Mouse (Mus musculus) kidney, adult 2 months (tissue): ENCODE measurements at regions not wholly inside any gene's neighbourhood (a gene's known extent, or its start where the extent isn't known, plus 50 kb on each side); places are given as distances from the start of the nearest gene placed in this dataset.

Experiments
- DNase-seq: peaks from one replicate; pipeline ENCODE4 v3.0.0; 2021
- H3K27ac ChIP-seq: fragments of 200-500 bp; 2 replicates; pipeline ENCODE4 v1.5.1; 2012; ENCODE audit warnings: low read depth, low read length, control low read depth, inconsistent platforms; ENCODE audit not compliant: insufficient read depth
- H3K27me3 ChIP-seq: fragments of 200-500 bp; replicated peaks from 2 replicates; pipeline ENCODE4 v1.6.1; 2012; ENCODE audit warnings: mild to moderate bottlenecking, moderate library complexity, low read length, inconsistent platforms; ENCODE audit not compliant: control insufficient read depth, insufficient read depth
- H3K36me3 ChIP-seq: fragments of 200-500 bp; 2 replicates; pipeline ENCODE4 v1.6.1; 2012; ENCODE audit warnings: mild to moderate bottlenecking, moderate library complexity, low read length, inconsistent platforms; ENCODE audit not compliant: control insufficient read depth, insufficient read depth
- H3K4me1 ChIP-seq: fragments of 200-500 bp; 2 replicates; pipeline ENCODE4 v1.6.1; 2011; ENCODE audit warnings: low read length; ENCODE audit not compliant: control insufficient read depth, insufficient read depth
- H3K4me3 ChIP-seq: fragments of 200-500 bp; 2 replicates; pipeline ENCODE4 v1.5.1; 2011; ENCODE audit warnings: mild to moderate bottlenecking, low read depth, low read length, control low read depth; ENCODE audit not compliant: insufficient read depth
- CTCF ChIP-seq: fragments of 200-500 bp; conservative IDR thresholded peaks from 2 replicates; pipeline ENCODE4 v1.5.1; 2011; ENCODE audit warnings: low read depth, mild to moderate bottlenecking, control low read depth, low read length, moderate library complexity, mixed read lengths; ENCODE audit not compliant: insufficient read depth, insufficient read length
- POLR2A ChIP-seq: fragments of 200-500 bp; IDR thresholded peaks from one replicate; pipeline ENCODE4 v1.6.1; 2011; ENCODE audit warnings: low read depth, low read length, control low read depth
- WGBS: fragments of 180-500 bp; shearing (Covaris S2); methylation state at CpG from one replicate; pipeline ENCODE4 v1.1.7; 2018; 5-methylcytosine and 5-hydroxymethylcytosine counted together

- Histone ChIP-seq H3K27ac (no peak overlapping the region), H3K4me3 (no peak overlapping the region), H3K36me3 (no peaks in the 10 kb centered on the region), H3K4me1 (no peaks in the 10 kb centered on the region), H3K27me3 (no peaks in the 10 kb centered on the region)
- TF ChIP-seq POLR2A (no peak), CTCF (no peak)
- DNase-seq: no peak
- WGBS: 55% methylated on average over 4 of the region's 4 CpGs
These were observed 1008.7 kb downstream of the Adgrl2 start for GRCm38 (mm10) chr3:147981621-147982020.

DNA sequence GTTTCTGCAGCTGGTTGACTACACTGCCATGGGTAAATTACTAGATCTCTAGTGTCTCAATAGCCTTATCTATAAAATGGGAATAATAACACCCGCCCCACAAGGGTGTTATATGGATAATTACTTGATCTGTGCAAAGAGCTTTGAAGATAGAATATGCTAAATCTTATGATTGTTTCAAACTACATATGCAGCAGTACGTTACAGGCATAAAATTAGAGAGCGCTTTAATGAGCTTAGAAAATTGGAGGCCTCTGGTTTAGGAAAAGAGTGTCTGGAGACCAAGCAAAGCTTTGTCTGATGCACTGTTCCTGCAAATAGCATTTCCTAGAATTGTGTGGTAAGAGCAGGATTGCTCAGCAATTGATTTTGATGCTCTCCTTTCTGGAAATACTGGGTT, 1013.8 kb downstream of the Adgrl2 start:
- H3K27ac ChIP-seq: no peak overlapping the region
- over 99% methylated on average over 3 of the region's 3 CpGs for WGBS
- TF ChIP-seq CTCF: no peak
- TF ChIP-seq POLR2A: no peak

DNA sequence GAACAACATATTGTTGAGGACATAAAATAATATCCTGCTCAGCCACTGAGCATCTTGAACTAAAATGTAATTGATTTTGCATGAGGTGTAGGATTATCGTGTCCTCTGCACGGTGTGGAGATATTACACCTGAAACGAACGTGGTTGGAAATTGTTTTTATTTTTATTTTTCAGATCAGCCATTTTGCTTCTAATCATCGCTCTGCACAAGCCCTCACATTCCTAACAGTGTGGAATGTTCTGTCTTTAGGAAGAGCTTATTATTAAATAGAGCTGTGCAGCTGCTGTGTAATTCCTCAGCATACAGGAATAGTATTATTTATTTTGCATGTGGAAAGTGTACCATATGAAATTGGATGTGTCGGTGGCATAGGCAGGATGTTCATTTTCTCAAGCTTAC, 1014.3 kb downstream of the Adgrl2 start:
- Histone ChIP-seq H3K4me3 (no peak overlapping the region), H3K36me3 (no peaks in the 10 kb centered on the region), H3K27me3 (no peaks in the 10 kb centered on the region; the same call in 1 of the 2 replicates), H3K4me1 (no peaks in the 10 kb centered on the region), H3K27ac (no peak overlapping the region)
- WGBS: 79% methylated on average over 6 of the region's 6 CpGs
- DNase-seq: no peak
- no peak for TF ChIP-seq POLR2A
- no peak for TF ChIP-seq CTCF

More for the DNA sequence above, 1013.8 kb downstream of the Adgrl2 start:
- Histone ChIP-seq H3K36me3 (no peaks in the 10 kb centered on the region), H3K27me3 (no peaks in the 10 kb centered on the region; the same call in 1 of the 2 replicates), H3K4me1 (no peaks in the 10 kb centered on the region), H3K4me3 (no peak overlapping the region)
- no peak for DNase-seq

GRCm38 (mm10) chr3:147975500-147975899, 1014.9 kb downstream of the Adgrl2 start:
- WGBS: 91% methylated on average over 10 of the region's 10 CpGs
- Histone ChIP-seq H3K4me1 (no peaks in the 10 kb centered on the region), H3K27me3 (no peaks in the 10 kb centered on the region; the same call in 1 of the 2 replicates), H3K27ac (no peak overlapping the region), H3K4me3 (no peak overlapping the region), H3K36me3 (no peaks in the 10 kb centered on the region)
- DNase-seq: no peak
- no peak for TF ChIP-seq POLR2A
- TF ChIP-seq CTCF: no peak

DNA sequence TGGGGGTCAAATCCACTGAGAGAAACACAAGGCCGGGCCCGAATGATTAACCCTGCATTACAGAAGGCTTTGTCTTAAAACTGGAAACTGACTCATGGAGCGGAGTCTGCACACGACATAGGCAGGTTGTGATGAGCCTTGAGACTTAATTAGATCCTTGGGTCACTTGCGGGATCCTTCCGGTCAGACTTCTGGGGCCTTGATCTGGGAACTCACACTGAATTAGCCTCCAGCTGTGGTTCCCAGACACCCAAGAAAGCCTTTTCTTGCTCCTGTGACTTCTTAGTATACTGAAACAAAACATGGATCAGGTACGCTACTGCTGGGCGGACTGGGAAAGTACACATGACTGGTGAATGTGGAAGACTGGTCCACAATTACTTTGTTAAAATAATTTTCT, 1015.8 kb downstream of the Adgrl2 start:
- DNase-seq: no peak
- H3K36me3 ChIP-seq: no peaks in the 10 kb centered on the region
- no peak overlapping the region for H3K4me3 ChIP-seq
- no peaks in the 10 kb centered on the region; the same call in 1 of the 2 replicates for H3K27me3 ChIP-seq
- TF ChIP-seq POLR2A: no peak
- H3K27ac ChIP-seq: no peak overlapping the region
- WGBS: 78% methylated on average over 8 of the region's 8 CpGs
- no peaks in the 10 kb centered on the region for H3K4me1 ChIP-seq

GRCm38 (mm10) chr3:147968271-147968670, 1022.1 kb downstream of the Adgrl2 start:
- 93% methylated on average over 11 of the region's 11 CpGs for WGBS
- Histone ChIP-seq H3K27me3 (no peaks in the 10 kb centered on the region; the same call in 1 of the 2 replicates), H3K4me1 (no peaks in the 10 kb centered on the region), H3K27ac (no peak overlapping the region), H3K4me3 (no peak overlapping the region), H3K36me3 (no peaks in the 10 kb centered on the region)
- no peak for DNase-seq
- no peak for TF ChIP-seq POLR2A
- no peak for TF ChIP-seq CTCF

GRCm38 (mm10) chr3:147967866-147968265, 1022.5 kb downstream of the Adgrl2 start:
- no peaks in the 10 kb centered on the region; the same call in 1 of the 2 replicates for H3K27me3 ChIP-seq
- no peaks in the 10 kb centered on the region for H3K36me3 ChIP-seq
- H3K4me1 ChIP-seq: no peaks in the 10 kb centered on the region
- DNase-seq: no peak
- TF ChIP-seq POLR2A (no peak), CTCF (no peak)
- 83% methylated on average over 9 of the region's 9 CpGs for WGBS
- no peak overlapping the region for H3K4me3 ChIP-seq
- no peak overlapping the region for H3K27ac ChIP-seq

GRCm38 (mm10) chr3:147967261-147967660, 1023.1 kb downstream of the Adgrl2 start:
- Histone ChIP-seq H3K36me3 (no peaks in the 10 kb centered on the region), H3K4me3 (no peak overlapping the region), H3K27ac (no peak overlapping the region), H3K4me1 (no peaks in the 10 kb centered on the region), H3K27me3 (no peaks in the 10 kb centered on the region; the same call in 1 of the 2 replicates)
- WGBS: 94% methylated on average over 3 of the region's 3 CpGs
- no peak for DNase-seq
- TF ChIP-seq CTCF: no peak
- no peak for TF ChIP-seq POLR2A
